Mouse (Mus musculus): ENCODE measurements around the gene Phf11d.
"Not testable (repeated sequence)": the region's sequence is repeated elsewhere in the genome, so short reads cannot be mapped to it uniquely, and the experiment has no call there.

Phf11d gene

GRCm38 (mm10) chr14:59365244-59365644, at the start of gene Phf11d:
Gene Phf11d, minus strand, starts transcription at chr14:59365470.
- DNase-seq, result no peak

GRCm38 (mm10) chr14:59414979-59415378, 49.7 kb upstream of the Phf11d start:
- DNase-seq, result not testable (repeated sequence)

- no peak for DNase-seq
Observed at GRCm38 (mm10) chr14:59396999-59397398, 31.7 kb upstream of the Phf11d start.

- DNase-seq, result no peak
Observed at GRCm38 (mm10) chr14:59395281-59395680, 30.0 kb upstream of the Phf11d start, which contains the start of gene Phf11c. Gene Phf11c, minus strand, starts transcription at chr14:59395381.

- DNase-seq, result not testable (repeated sequence)
Observed at GRCm38 (mm10) chr14:59390181-59390580, 24.9 kb upstream of the Phf11d start.

GRCm38 (mm10) chr14:59389532-59389931, 24.3 kb upstream of the Phf11d start:
- no peak for DNase-seq

- no peak for DNase-seq
Observed at GRCm38 (mm10) chr14:59370348-59371068, 5.2 kb upstream of the Phf11d start.

GRCm38 (mm10) chr14:59366386-59367105, 1.3 kb upstream of the Phf11d start:
- no peak for DNase-seq

- DNase-seq, result not testable (repeated sequence)
Observed at GRCm38 (mm10) chr14:59341189-59341588, 24.1 kb downstream of the Phf11d start, which contains the start of gene Phf11b. Gene Phf11b, minus strand, starts transcription at chr14:59341351.

- DNase-seq, result no peak
Observed at GRCm38 (mm10) chr14:59339541-59339940, 25.7 kb downstream of the Phf11d start.

- not testable (repeated sequence) for DNase-seq
Observed at GRCm38 (mm10) chr14:59336056-59336455, 29.2 kb downstream of the Phf11d start.

GRCm38 (mm10) chr14:59330499-59330898, 34.8 kb downstream of the Phf11d start:
- peak; percentile 10 for DNase-seq

- DNase-seq, result not testable (repeated sequence)
Observed at GRCm38 (mm10) chr14:59319970-59320369, 45.3 kb downstream of the Phf11d start.

- DNase-seq, result not testable (repeated sequence)
Observed at GRCm38 (mm10) chr14:59319036-59319435, 46.2 kb downstream of the Phf11d start.

Data from liver (tissue).